Mouse (Mus musculus) cerebellum, adult 2 months (tissue): ENCODE measurements at regions not wholly inside any gene's neighbourhood (a gene's known extent, or its start where the extent isn't known, plus 50 kb on each side); places are given as distances from the start of the nearest gene placed in this dataset.

Experiments
- CTCF ChIP-seq: fragments of 200-500 bp; IDR thresholded peaks from 2 replicates; pipeline ENCODE4 v1.5.1; 2011; ENCODE audit warnings: low read depth, mild to moderate bottlenecking, control low read depth, low read length, moderate library complexity, borderline replicate concordance; ENCODE audit not compliant: insufficient read depth
- POLR2A ChIP-seq: fragments of 200-500 bp; IDR thresholded peaks from 2 replicates; pipeline ENCODE4 v1.6.1; 2011; ENCODE audit warnings: low read length, control low read depth, borderline replicate concordance; ENCODE audit not compliant: insufficient read depth

- TF ChIP-seq CTCF (no peak), POLR2A (no peak)
Observed at GRCm38 (mm10) chr6:31637371-31638052, 73.7 kb upstream of the Podxl start.
